Mouse (Mus musculus) intestine, embryonic 14.5 days (tissue): Measurements from ENCODE around the gene Rad51d. TPM values are rescaled to one million over a fixed set of nuclear protein-coding genes. Genes with fewer than 3 reads are reported as not detected.

Source experiments
- ATAC-seq: fragments of 200-750 bp; cut with Nextera tagmentation; replicated peaks from 2 replicates; pipeline ENCODE4 v1.8.0; 2017; ENCODE audit warnings: low read depth, moderate number of reproducible peaks, moderate TSS enrichment, moderate library complexity; ENCODE audit not compliant: low FRiP score, low TSS enrichment
- DNase-seq: peaks from one replicate; pipeline ENCODE4 v3.0.0-alpha.2; 2018; ENCODE audit warnings: low spot score
- H3K27ac ChIP-seq: fragments of 300-500 bp; sonication (generic); 2 replicates; pipeline ENCODE4 v1.5.1; 2014; ENCODE audit warnings: low read depth, mild to moderate bottlenecking, control low read depth
- H3K27me3 ChIP-seq: fragments of 300-500 bp; sonication (generic); replicated peaks from 2 replicates; pipeline ENCODE4 v1.6.1; 2014; ENCODE audit warnings: low read length, control low read depth; ENCODE audit not compliant: control insufficient read depth, insufficient read depth
- H3K36me3 ChIP-seq: fragments of 300-500 bp; sonication (generic); 2 replicates; pipeline ENCODE4 v1.6.1; 2014; ENCODE audit warnings: low read length, control low read depth; ENCODE audit not compliant: control insufficient read depth, insufficient read depth
- H3K4me1 ChIP-seq: fragments of 300-500 bp; sonication (generic); replicated peaks from 2 replicates; pipeline ENCODE4 v1.6.1; 2014; ENCODE audit warnings: low read length, control low read depth, mixed read lengths; ENCODE audit not compliant: control insufficient read depth, insufficient read depth
- H3K4me2 ChIP-seq: fragments of 300-500 bp; sonication (generic); 2 replicates; pipeline ENCODE4 v1.6.1; 2014; ENCODE audit warnings: low read length
- H3K4me3 ChIP-seq: fragments of 300-500 bp; sonication (generic); 2 replicates; pipeline ENCODE4 v1.5.1; 2014; ENCODE audit warnings: low read depth, low read length, control low read depth, mixed read lengths
- H3K9ac ChIP-seq: fragments of 300-500 bp; sonication (generic); 2 replicates; pipeline ENCODE4 v1.6.1; 2014; ENCODE audit warnings: mild to moderate bottlenecking, low read length
- H3K9me3 ChIP-seq: fragments of 300-500 bp; sonication (generic); 2 replicates; pipeline ENCODE4 v1.6.1; 2016; ENCODE audit warnings: low read length, control low read depth; ENCODE audit not compliant: control insufficient read depth
- WGBS: fragments of 180-500 bp; shearing (Covaris S2); extraction: QIAGEN DNeasy Blood & Tissue Kit; methylation state at CpG from one replicate; pipeline ENCODE4 v1.1.7; 2014; 5-methylcytosine and 5-hydroxymethylcytosine counted together
- polyA plus RNA-seq: library from polyadenylated mRNA; unstranded; fragments of >200 nt; fragmentation: Nextera tagmentation; extraction: Ambion mirVana; gene quantifications from 2 replicates; pipeline ENCODE4 v1.2.1, GENCODE M21; 2014

Rad51d gene
- polyA plus RNA-seq, 1 experiment from 2014 or later: 14.7 TPM

DNA sequence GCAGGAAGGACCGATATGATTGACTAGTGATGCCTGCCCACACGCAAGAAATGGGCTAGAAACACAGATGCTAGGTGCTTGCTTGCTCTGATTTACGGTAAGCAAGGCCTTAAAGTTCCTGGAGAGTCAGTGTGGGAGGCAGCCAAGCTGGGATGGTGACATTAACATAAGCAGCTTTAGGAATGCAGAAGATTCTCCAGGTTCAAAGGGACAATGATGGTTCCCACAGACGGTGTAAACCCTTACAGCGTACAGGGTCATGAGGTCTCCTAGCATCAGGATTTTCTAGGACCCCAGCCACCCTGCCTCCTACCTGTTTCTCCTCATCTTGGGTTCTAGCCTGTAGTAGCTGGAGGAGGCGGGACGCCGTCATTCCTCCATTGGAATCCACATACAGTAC, 7.2 kb downstream of the Rad51d start:
- DNase-seq: no peak
- H3K27ac ChIP-seq: no peak overlapping the region
- 64% methylated on average over 8 of the region's 8 CpGs for WGBS
- H3K27me3 ChIP-seq: no peaks in the 10 kb centered on the region
- no peak overlapping the region for H3K4me2 ChIP-seq
- H3K9me3 ChIP-seq: no peaks in the 10 kb centered on the region
- H3K9ac ChIP-seq: no peak overlapping the region
- ATAC-seq: no peak
- peaks cover under 1% of the 10 kb centered on the region; the same call in 1 of the 2 replicates for H3K4me1 ChIP-seq
- no peak overlapping the region for H3K4me3 ChIP-seq
- peaks cover 20% of the 10 kb centered on the region; the same call in 1 of the 2 replicates for H3K36me3 ChIP-seq

GRCm38 (mm10) chr11:82877726-82878344, 12.6 kb downstream of the Rad51d start:
- no peak for DNase-seq
- Histone ChIP-seq H3K27me3 (no peaks in the 10 kb centered on the region), H3K4me3 (no peak overlapping the region), H3K36me3 (peaks cover 20% of the 10 kb centered on the region; the same call in 1 of the 2 replicates), H3K9ac (no peak overlapping the region), H3K4me2 (no peak overlapping the region), H3K27ac (no peak overlapping the region), H3K4me1 (no peaks in the 10 kb centered on the region), H3K9me3 (no peaks in the 10 kb centered on the region)
- 85% methylated on average over 7 of the region's 7 CpGs for WGBS
- ATAC-seq: no peak

DNA sequence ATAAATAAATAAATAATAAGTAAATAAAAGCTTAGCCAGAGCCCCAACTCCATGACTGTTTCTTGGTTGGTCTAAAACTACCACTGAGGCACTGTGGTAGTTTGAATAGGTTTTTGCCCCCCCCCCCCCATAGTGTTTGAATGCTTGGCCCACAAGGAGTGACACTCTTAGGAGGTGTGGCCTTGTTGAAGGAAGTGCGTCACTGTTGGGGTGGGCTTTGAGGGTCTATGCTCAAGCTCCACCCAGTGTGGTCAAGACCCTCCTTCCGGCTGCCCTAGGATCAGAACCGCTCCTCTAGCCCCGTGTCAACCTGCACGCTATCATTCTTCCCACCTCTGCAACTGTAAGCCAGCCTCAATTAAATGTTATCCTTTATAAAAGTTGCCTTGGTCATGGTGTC, 14.8 kb downstream of the Rad51d start:
- no peak overlapping the region for H3K27ac ChIP-seq
- peaks cover 14% of the 10 kb centered on the region; the same call in 1 of the 2 replicates for H3K36me3 ChIP-seq
- no peak overlapping the region for H3K4me2 ChIP-seq
- DNase-seq (no peak), ATAC-seq (no peak)
- H3K9me3 ChIP-seq: no peaks in the 10 kb centered on the region
- 91% methylated on average over 5 of the region's 5 CpGs for WGBS
- H3K27me3 ChIP-seq: no peaks in the 10 kb centered on the region
- H3K4me1 ChIP-seq: no peaks in the 10 kb centered on the region
- H3K9ac ChIP-seq: no peak overlapping the region
- H3K4me3 ChIP-seq: no peak overlapping the region

- no peak overlapping the region for H3K4me3 ChIP-seq
- no peaks in the 10 kb centered on the region for H3K27me3 ChIP-seq
- no peak for DNase-seq
These were observed 15.5 kb downstream of the Rad51d start for GRCm38 (mm10) chr11:82874924-82875323.

GRCm38 (mm10) chr11:82871031-82871446, 19.4 kb downstream of the Rad51d start, which contains the start of gene Rffl:
Gene Rffl (minus strand): TSS chr11:82871210.
- no peaks in the 10 kb centered on the region for H3K9me3 ChIP-seq
- DNase-seq: peak; percentile 95
- no peaks in the 10 kb centered on the region for H3K27me3 ChIP-seq
- peak within 1 kb of the TSS; percentile 74 for H3K9ac ChIP-seq
- H3K4me3 ChIP-seq: peak within 1 kb of the TSS; percentile 81
- no peak within 1 kb of the TSS for H3K27ac ChIP-seq
- no peaks in the 10 kb centered on the region for H3K36me3 ChIP-seq
- peak within 1 kb of the TSS; percentile 66 for H3K4me2 ChIP-seq
- under 1% methylated on average over 39 of the region's 43 CpGs for WGBS
- ATAC-seq: peak; percentile 96
- H3K4me1 ChIP-seq: peaks cover 6% of the 10 kb centered on the region; the same call in 1 of the 2 replicates

More at GRCm38 (mm10) chr11:82874924-82875323, 15.5 kb downstream of the Rad51d start:
- H3K4me2 ChIP-seq: no peak overlapping the region
- H3K9me3 ChIP-seq: no peaks in the 10 kb centered on the region
- no peak for ATAC-seq
- H3K36me3 ChIP-seq: peaks cover 14% of the 10 kb centered on the region; the same call in 1 of the 2 replicates
- no peak overlapping the region for H3K9ac ChIP-seq
- WGBS: 39% methylated on average over 5 of the region's 5 CpGs
- peaks cover 5% of the 10 kb centered on the region; the same call in 1 of the 2 replicates for H3K4me1 ChIP-seq
- H3K27ac ChIP-seq: no peak overlapping the region

DNA sequence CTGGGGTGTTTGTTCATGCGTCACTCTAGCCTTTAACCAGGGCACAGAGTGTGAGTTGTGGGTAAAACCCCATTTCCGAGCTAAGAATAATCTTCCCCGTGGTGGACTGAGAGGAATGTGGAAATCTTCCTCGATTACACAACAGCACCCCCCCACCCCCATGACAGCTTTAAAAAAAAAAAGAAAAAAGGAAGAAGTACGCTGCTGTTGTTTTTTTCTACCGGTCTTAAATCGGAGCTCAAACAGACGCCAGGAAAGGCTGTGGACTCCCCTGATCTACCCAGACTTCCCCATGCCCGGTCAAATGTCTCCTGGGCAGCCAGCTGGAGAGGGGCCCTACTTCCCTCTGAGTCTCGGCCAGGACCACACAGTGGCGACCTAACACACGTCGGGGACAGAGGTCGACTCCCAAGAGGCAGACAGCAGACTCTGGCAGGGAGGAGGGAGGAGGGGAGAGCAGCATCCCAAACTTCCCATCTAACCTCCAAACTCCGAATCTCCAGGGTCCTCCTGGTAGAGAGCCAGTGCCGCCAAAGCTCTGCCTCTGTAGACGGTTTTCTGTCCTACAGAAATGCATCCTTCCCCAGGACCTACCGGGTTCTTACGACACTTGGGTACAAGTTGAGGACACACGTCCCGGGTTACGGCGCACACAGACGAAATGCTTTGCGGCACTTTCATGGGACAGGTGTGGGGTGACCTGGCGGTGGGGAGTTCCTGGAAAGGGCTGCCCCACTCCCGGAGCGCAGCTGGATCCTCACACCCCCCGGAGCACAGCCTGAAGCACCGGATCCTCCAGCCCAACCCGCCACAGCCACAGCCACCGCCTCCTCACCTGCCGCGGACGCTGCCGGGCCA, 20.0 kb downstream of the Rad51d start:
- Histone ChIP-seq H3K4me3 (peak overlapping the region; percentile 81), H3K4me1 (peaks cover 6% of the 10 kb centered on the region; the same call in 1 of the 2 replicates), H3K9ac (peak overlapping the region; percentile 74), H3K27ac (no peak overlapping the region), H3K27me3 (no peaks in the 10 kb centered on the region), H3K36me3 (no peaks in the 10 kb centered on the region), H3K9me3 (no peaks in the 10 kb centered on the region), H3K4me2 (peak overlapping the region; percentile 66)
- peak; percentile 28; the same call in 1 of the 2 replicates for ATAC-seq
- DNase-seq: peak; percentile 75
- 3% methylated on average over 35 of the region's 36 CpGs for WGBS

- H3K9ac ChIP-seq: peak overlapping the region; percentile 74; the same call in 1 of the 2 replicates
- H3K27ac ChIP-seq: no peak overlapping the region
- ATAC-seq (no peak), DNase-seq (no peak)
- H3K4me1 ChIP-seq: peaks cover 6% of the 10 kb centered on the region; the same call in 1 of the 2 replicates
- no peaks in the 10 kb centered on the region for H3K9me3 ChIP-seq
- peak overlapping the region; percentile 66 for H3K4me2 ChIP-seq
- H3K4me3 ChIP-seq: 0 out of 2 replicates have a peak overlapping the region, but pooled peaks have one; percentile 81
- no peaks in the 10 kb centered on the region for H3K36me3 ChIP-seq
- WGBS: 67% methylated on average over 9 of the region's 9 CpGs
- no peaks in the 10 kb centered on the region for H3K27me3 ChIP-seq
These were observed 20.8 kb downstream of the Rad51d start for GRCm38 (mm10) chr11:82869506-82870172.

- no peak for ATAC-seq
- no peaks in the 10 kb centered on the region for H3K36me3 ChIP-seq
- no peaks in the 10 kb centered on the region for H3K9me3 ChIP-seq
- DNase-seq: no peak
- H3K4me2 ChIP-seq: no peak overlapping the region
- H3K27me3 ChIP-seq: no peaks in the 10 kb centered on the region
- peaks cover 6% of the 10 kb centered on the region; the same call in 1 of the 2 replicates for H3K4me1 ChIP-seq
- no peak overlapping the region for H3K27ac ChIP-seq
- 77% methylated on average over 5 of the region's 5 CpGs for WGBS
- no peak overlapping the region for H3K9ac ChIP-seq
- H3K4me3 ChIP-seq: no peak overlapping the region
These were observed 22.5 kb downstream of the Rad51d start for GRCm38 (mm10) chr11:82867956-82868355.
